Mouse (Mus musculus): ENCODE data around the gene Rfc4.
"Not testable (repeated sequence)": the region's sequence is repeated elsewhere in the genome, so short reads cannot be mapped to it uniquely, and the experiment has no call there.

Gene Rfc4

GRCm38 (mm10) chr16:23100613-23101012 lies 26.9 kb downstream of the Rfc4 start:
- no peak for DNase-seq (ENCODE audit: low read depth)

GRCm38 (mm10) chr16:23100099-23100575 lies 27.4 kb downstream of the Rfc4 start:
- DNase-seq (ENCODE audit: low read depth): no peak

GRCm38 (mm10) chr16:23099632-23100031 lies 27.9 kb downstream of the Rfc4 start:
- no peak for DNase-seq (ENCODE audit: low read depth)

- not testable (repeated sequence) for DNase-seq (ENCODE audit: low read depth)
Observed at GRCm38 (mm10) chr16:23098105-23098452, 29.5 kb downstream of the Rfc4 start.

GRCm38 (mm10) chr16:23097290-23098104 lies 30.0 kb downstream of the Rfc4 start:
- not testable (repeated sequence) for DNase-seq (ENCODE audit: low read depth)

GRCm38 (mm10) chr16:23096886-23097285 lies 30.7 kb downstream of the Rfc4 start:
- DNase-seq (ENCODE audit: low read depth): not testable (repeated sequence)

GRCm38 (mm10) chr16:23095581-23095980 lies 32.0 kb downstream of the Rfc4 start:
- DNase-seq (ENCODE audit: low read depth): not testable (repeated sequence)

- DNase-seq (ENCODE audit: low read depth): no peak
Observed at GRCm38 (mm10) chr16:23094136-23094535, 33.4 kb downstream of the Rfc4 start.

GRCm38 (mm10) chr16:23093321-23093953 lies 34.1 kb downstream of the Rfc4 start:
- DNase-seq (ENCODE audit: low read depth): no peak

GRCm38 (mm10) chr16:23091345-23091744 lies 36.2 kb downstream of the Rfc4 start:
- DNase-seq (ENCODE audit: low read depth): not testable (repeated sequence)

- DNase-seq (ENCODE audit: low read depth): not testable (repeated sequence)
Observed at GRCm38 (mm10) chr16:23088491-23088890, 39.0 kb downstream of the Rfc4 start.

GRCm38 (mm10) chr16:23087712-23088111 lies 39.8 kb downstream of the Rfc4 start:
- not testable (repeated sequence) for DNase-seq (ENCODE audit: low read depth)

GRCm38 (mm10) chr16:23087159-23087558 lies 40.4 kb downstream of the Rfc4 start:
- DNase-seq (ENCODE audit: low read depth): not testable (repeated sequence)

GRCm38 (mm10) chr16:23077516-23077915 lies 50.0 kb downstream of the Rfc4 start:
- DNase-seq (ENCODE audit: low read depth): not testable (repeated sequence)

All from c-Kit-positive CD71-positive TER-119-negative erythroid progenitor cells, embryonic 14.5 days (primary cell).